Mouse (Mus musculus) thymus, adult 2 months (tissue): ENCODE data around the gene Mpig6b.

Source experiments
- CTCF ChIP-seq: fragments of 200-500 bp; IDR thresholded peaks from 2 replicates; pipeline ENCODE4 v1.5.1; 2012; ENCODE audit warnings: mild to moderate bottlenecking, control low read depth, low read length, moderate library complexity, borderline replicate concordance; ENCODE audit not compliant: control insufficient read depth, poor library complexity, insufficient read depth; ENCODE audit errors: extremely low read depth
- POLR2A ChIP-seq: fragments of 200-500 bp; IDR thresholded peaks from 2 replicates; pipeline ENCODE4 v1.6.1; 2012; ENCODE audit warnings: mild to moderate bottlenecking, low read length, control low read depth, moderate library complexity; ENCODE audit not compliant: control insufficient read depth, poor library complexity, insufficient read depth; ENCODE audit errors: extremely low read depth

GRCm38 (mm10) chr17:35085208-35085865, 19.4 kb upstream of the Mpig6b start, which contains the start of gene Ly6g6f:
- TF ChIP-seq CTCF: no peak
- no peak for TF ChIP-seq POLR2A
